Mouse (Mus musculus) megakaryocyte, embryonic 14.5 days (primary cell): ENCODE results near the gene Lce3f. TPM values are rescaled to one million over a fixed set of nuclear protein-coding genes. Genes with fewer than 3 reads are reported as not detected.

ENCODE experiments used
- H3K27me3 ChIP-seq: replicated peaks from 2 replicates; pipeline ENCODE3; 2012; ENCODE audit warnings: inconsistent platforms
- H3K36me3 ChIP-seq: replicated peaks from 2 replicates; pipeline ENCODE3; 2012; ENCODE audit warnings: low read length, inconsistent platforms, mixed read lengths
- H3K4me1 ChIP-seq: 2 replicates; pipeline ENCODE4 v1.6.1; 2012; ENCODE audit warnings: inconsistent platforms
- H3K4me3 ChIP-seq: replicated peaks from 2 replicates; pipeline ENCODE3; 2012; ENCODE audit warnings: moderate library complexity, mild to moderate bottlenecking, inconsistent platforms
- H3K9me3 ChIP-seq: 2 replicates; pipeline ENCODE4 v1.6.1; 2012; ENCODE audit warnings: inconsistent platforms
- FLI1 ChIP-seq: IDR thresholded peaks from 2 replicates; pipeline ENCODE4 v1.6.1; 2012; ENCODE audit warnings: low read length, inconsistent platforms, mixed read lengths
- GATA1 ChIP-seq: IDR thresholded peaks from 3 replicates; pipeline ENCODE4 v1.6.1; 2012; ENCODE audit warnings: mixed read lengths, low read length, inconsistent platforms, borderline replicate concordance
- polyA plus RNA-seq: library from polyadenylated mRNA; stranded (reverse); fragments of >175 nt; gene quantifications from 2 replicates; pipeline ENCODE4 v1.2.3, GENCODE M21; 2012; ENCODE audit warnings: low replicate concordance; ENCODE audit not compliant: insufficient read depth

The Lce3f gene
- polyA plus RNA-seq, 1 experiment: not detected

- TF ChIP-seq GATA1 (no peak), FLI1 (no peak)
- peaks cover 13% of the 10 kb centered on the region for H3K27me3 ChIP-seq
- H3K4me3 ChIP-seq: peak within 1 kb of the TSS; percentile 38
- no peaks in the 10 kb centered on the region for H3K36me3 ChIP-seq
- H3K9me3 ChIP-seq: no peaks in the 10 kb centered on the region
- peaks cover 4% of the 10 kb centered on the region for H3K4me1 ChIP-seq
Measured at GRCm38 (mm10) chr3:93018960-93019359, 26.9 kb downstream of the Lce3f start, which contains the start of gene Lce1m. Gene Lce1m, minus strand, starts transcription at chr3:93019060.

DNA sequence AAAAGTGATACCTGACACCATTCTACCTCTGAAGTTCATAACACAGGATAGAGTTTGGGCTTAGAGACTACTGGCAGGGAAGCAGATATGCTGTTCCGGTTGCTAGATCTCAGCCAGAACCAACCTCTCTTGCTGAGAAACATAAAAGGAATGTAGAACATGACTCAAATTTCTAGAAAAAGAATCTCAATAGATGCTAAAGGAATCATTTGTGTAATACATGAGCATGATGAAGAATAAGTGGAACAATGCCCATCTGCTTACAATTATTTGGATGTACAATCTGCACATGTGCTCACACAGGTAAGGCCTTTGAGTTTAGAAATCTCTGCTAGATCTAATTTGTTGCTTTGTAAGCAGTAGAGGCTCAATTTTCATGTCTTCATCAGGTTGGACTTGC, 29.1 kb downstream of the Lce3f start:
- Histone ChIP-seq H3K4me1 (no peaks in the 10 kb centered on the region), H3K4me3 (no peak overlapping the region), H3K9me3 (0 out of 2 replicates have a peak, but pooled peaks cover 3% of the 10 kb centered on the region), H3K27me3 (no peaks in the 10 kb centered on the region), H3K36me3 (no peaks in the 10 kb centered on the region)
- TF ChIP-seq GATA1: no peak
- TF ChIP-seq FLI1: no peak

DNA sequence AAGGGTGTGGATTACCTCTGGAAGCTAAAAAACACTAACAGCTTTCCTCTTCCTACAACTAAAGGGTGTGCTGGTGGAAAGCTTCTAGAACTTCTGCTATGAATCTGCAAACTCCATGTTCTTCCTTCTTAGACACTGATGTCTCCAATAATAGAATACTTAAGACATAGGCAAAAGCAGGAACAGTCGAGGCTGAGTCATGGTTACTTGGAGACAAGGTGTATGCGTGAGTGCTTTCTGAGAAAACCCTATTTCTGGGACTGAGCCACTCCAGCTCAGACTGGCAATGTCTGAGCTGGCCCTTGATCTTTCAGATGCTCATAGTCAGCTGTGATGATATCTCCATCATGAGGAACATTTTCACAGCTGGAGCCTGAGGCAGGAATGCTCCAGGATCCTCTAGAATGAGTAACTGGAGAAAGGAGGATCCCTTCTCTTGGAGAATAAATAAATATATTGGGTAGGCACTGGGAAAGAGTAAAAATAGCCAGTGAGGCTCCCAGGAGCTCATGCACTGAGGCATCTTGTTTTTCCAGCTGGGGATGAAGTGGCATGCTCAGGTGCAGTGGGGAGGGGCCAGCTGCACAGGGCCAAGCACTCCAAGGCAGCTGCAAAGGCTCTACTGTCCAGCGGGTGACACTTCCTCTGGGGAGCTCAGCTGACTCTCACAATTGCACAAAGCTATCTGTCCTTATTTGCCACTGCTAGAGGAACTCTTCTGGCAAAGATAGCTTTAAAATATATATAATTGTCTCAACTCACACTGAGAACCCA, 31.6 kb downstream of the Lce3f start:
- H3K4me3 ChIP-seq: no peak overlapping the region
- no peaks in the 10 kb centered on the region for H3K36me3 ChIP-seq
- TF ChIP-seq GATA1: no peak
- TF ChIP-seq FLI1: no peak
- H3K9me3 ChIP-seq: 0 out of 2 replicates have a peak, but pooled peaks cover 3% of the 10 kb centered on the region
- H3K27me3 ChIP-seq: no peaks in the 10 kb centered on the region
- H3K4me1 ChIP-seq: no peaks in the 10 kb centered on the region

DNA sequence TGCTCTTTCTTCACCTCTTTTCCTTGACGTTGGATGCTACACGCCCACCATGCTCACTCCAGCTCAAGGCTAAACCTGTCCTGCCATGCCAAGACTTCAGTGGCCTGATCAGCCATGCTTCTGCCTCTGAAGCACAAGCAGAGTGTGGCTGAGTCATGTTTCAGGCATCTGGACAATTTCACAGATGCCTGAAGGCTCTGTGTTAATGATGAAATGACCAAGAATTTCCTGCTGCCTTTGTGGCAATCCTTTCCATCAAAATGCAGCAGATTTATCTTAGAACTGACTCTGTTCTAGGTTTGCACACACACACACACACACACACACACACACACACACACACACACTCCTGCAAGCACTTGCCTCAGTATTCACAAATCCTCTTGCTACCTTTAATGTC, 33.5 kb downstream of the Lce3f start:
- H3K4me3 ChIP-seq: no peak overlapping the region
- no peak for TF ChIP-seq FLI1
- no peak for TF ChIP-seq GATA1
- H3K27me3 ChIP-seq: no peaks in the 10 kb centered on the region
- no peaks in the 10 kb centered on the region for H3K36me3 ChIP-seq
- H3K9me3 ChIP-seq: 0 out of 2 replicates have a peak, but pooled peaks cover 3% of the 10 kb centered on the region
- no peaks in the 10 kb centered on the region for H3K4me1 ChIP-seq

- no peak for TF ChIP-seq FLI1
- TF ChIP-seq GATA1: no peak
- Histone ChIP-seq H3K9me3 (no peaks in the 10 kb centered on the region), H3K4me1 (no peaks in the 10 kb centered on the region), H3K4me3 (no peak overlapping the region), H3K27me3 (no peaks in the 10 kb centered on the region), H3K36me3 (no peaks in the 10 kb centered on the region)
Measured at GRCm38 (mm10) chr3:93031450-93031849, 39.4 kb downstream of the Lce3f start.

Other genes starting within 250 kb of the Lce3f start
- not detected in 2 replicates for gene Lce1g, start 239.9 kb upstream of the Lce3f start, polyA plus RNA-seq
- gene Lce1h, start 227.2 kb upstream of the Lce3f start, polyA plus RNA-seq: not detected in 2 replicates
- not detected in 2 replicates for gene Lce1i, start 213.3 kb upstream of the Lce3f start, polyA plus RNA-seq
- gene Lce1j, start 201.7 kb upstream of the Lce3f start, polyA plus RNA-seq: not detected in 2 replicates
- gene Lce1k, start 184.3 kb upstream of the Lce3f start, polyA plus RNA-seq: not detected in 2 replicates
- gene Kprp, start 165.0 kb upstream of the Lce3f start, polyA plus RNA-seq: not detected in 2 replicates
- gene Lce1l, start 140.9 kb upstream of the Lce3f start, polyA plus RNA-seq: not detected in 2 replicates
- gene 2310050C09Rik, start 122.0 kb upstream of the Lce3f start, polyA plus RNA-seq: not detected in 2 replicates
- gene Lce3a, start 66.0 kb upstream of the Lce3f start, polyA plus RNA-seq: not detected in 2 replicates
- gene Lce3b, start 59.2 kb upstream of the Lce3f start, polyA plus RNA-seq: not detected in 2 replicates
- not detected in 2 replicates for gene Lce3c, start 47.7 kb upstream of the Lce3f start, polyA plus RNA-seq
- gene Lce3d, start 34.8 kb upstream of the Lce3f start, polyA plus RNA-seq: not detected in 2 replicates
- not detected in 2 replicates for gene Lce3e, start 25.2 kb upstream of the Lce3f start, polyA plus RNA-seq
- gene Crct1, start 23.5 kb downstream of the Lce3f start, polyA plus RNA-seq: not detected in 2 replicates
- not detected in 2 replicates for gene Lce1m, start 26.8 kb downstream of the Lce3f start, polyA plus RNA-seq
- not detected in 2 replicates for gene Gm4858, start 76.6 kb downstream of the Lce3f start, polyA plus RNA-seq
- gene Crnn, start 152.6 kb downstream of the Lce3f start, polyA plus RNA-seq: not detected in 2 replicates
- gene Flg2, start 205.1 kb downstream of the Lce3f start, polyA plus RNA-seq: not detected in 2 replicates